Mouse (Mus musculus) duodenum, adult 2 months (tissue): ENCODE results near the gene Zfp185. TPM values are rescaled to one million over a fixed set of nuclear protein-coding genes. Genes with fewer than 3 reads are reported as not detected.

ENCODE experiments used
- polyA plus RNA-seq: library from polyadenylated mRNA; depleted of rRNA; stranded (reverse); fragments of >200 nt; gene quantifications from 2 replicates; pipeline ENCODE4 v1.2.3, GENCODE M21; 2012; ENCODE audit warnings: low replicate concordance; rRNA removed

Gene Zfp185
- polyA plus RNA-seq: 0.20 TPM in 1 of 2 replicates, not detected in the other

GRCm38 (mm10) chrX:72986841-72987519 lies at the start of gene Zfp185:
TSS of gene Zfp185 (plus strand) at chrX:72987339.

GRCm38 (mm10) chrX:73037003-73037402 lies 49.9 kb downstream of the Zfp185 start, which contains the start of gene Pnma5:
TSS of gene Pnma5 (minus strand) at chrX:73037103.

GRCm38 (mm10) chrX:73064415-73064793 lies 77.3 kb downstream of the Zfp185 start, which contains the start of gene Pnma3:
TSS of gene Pnma3 (plus strand) at chrX:73064787.

Other genes starting within 250 kb of the Zfp185 start
- 0.02 TPM in 1 of 2 replicates, not detected in the other for gene Gabrq, start 162.2 kb upstream of the Zfp185 start, polyA plus RNA-seq
- 0.38 and 0.92 TPM in 2 replicates for gene Cetn2, start 68.9 kb upstream of the Zfp185 start, polyA plus RNA-seq
- 3.8 and 6.4 TPM in 2 replicates for gene Nsdhl, start 68.8 kb upstream of the Zfp185 start, polyA plus RNA-seq
- gene Pnma5, start 49.8 kb downstream of the Zfp185 start, polyA plus RNA-seq: not detected in 2 replicates
- 0.02 and 0.06 TPM in 2 replicates for gene Pnma3, start 77.4 kb downstream of the Zfp185 start, polyA plus RNA-seq
- 0.15 TPM in 1 of 2 replicates, not detected in the other for gene Xlr4a, start 95.1 kb downstream of the Zfp185 start, polyA plus RNA-seq
- gene Xlr3a, start 109.8 kb downstream of the Zfp185 start, polyA plus RNA-seq: 0.16 TPM in 1 of 2 replicates, not detected in the other
- gene Gm14685, start 129.7 kb downstream of the Zfp185 start, polyA plus RNA-seq: 0.05 TPM in 1 of 2 replicates, not detected in the other
- not detected in 2 replicates for gene Xlr5b, start 161.5 kb downstream of the Zfp185 start, polyA plus RNA-seq
- not detected in 2 replicates for gene DXBay18, start 162.1 kb downstream of the Zfp185 start, polyA plus RNA-seq
- gene Spin2d, start 189.7 kb downstream of the Zfp185 start, polyA plus RNA-seq: not detected in 2 replicates
- 0.11 TPM in 1 of 2 replicates, not detected in the other for gene Xlr3b, start 204.9 kb downstream of the Zfp185 start, polyA plus RNA-seq
- not detected in 2 replicates for gene Xlr4b, start 227.0 kb downstream of the Zfp185 start, polyA plus RNA-seq
- gene F8a, start 241.0 kb downstream of the Zfp185 start, polyA plus RNA-seq: 24.9 and 39.6 TPM in 2 replicates